Mouse (Mus musculus): ENCODE results near the gene Morn1. TPM values are rescaled to one million over a fixed set of nuclear protein-coding genes. Genes with fewer than 3 reads are reported as not detected.
A peak's percentile ranks its signal among the peaks of the same experiment; 100 is the strongest.

The Morn1 gene
- polyA plus RNA-seq, 1 experiment from 2014 or later = 0.88 TPM

DNA sequence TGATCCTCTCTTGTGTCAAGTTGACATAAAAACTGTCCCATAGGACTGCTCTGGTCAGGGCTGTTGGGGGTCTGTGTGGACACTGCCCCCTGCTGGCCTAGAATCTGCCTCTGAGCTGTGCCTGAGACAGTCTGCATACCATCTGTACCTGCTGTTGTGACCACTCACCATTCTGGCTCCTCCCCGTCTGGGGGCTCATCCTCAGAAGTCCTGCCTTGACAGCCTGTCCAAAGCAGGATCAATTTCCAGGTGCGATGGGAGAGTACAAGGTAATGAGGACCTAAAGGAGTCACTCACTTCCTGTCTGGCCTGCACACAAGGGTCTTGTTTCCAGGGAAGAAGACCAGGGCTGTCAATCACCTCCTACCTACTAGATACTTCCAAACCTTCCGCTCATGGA is 8.2 kb downstream of the Morn1 start:
- Histone ChIP-seq H3K4me2 (no peak overlapping the region), H3K27ac (replicated peaks) (no peak overlapping the region), H3K9ac (no peak overlapping the region), H3K36me3 (replicated peaks) (no peaks in the 10 kb centered on the region), H3K9me3 (replicated peaks) (no peaks in the 10 kb centered on the region), H3K27me3 (no peaks in the 10 kb centered on the region), H3K4me1 (replicated peaks) (no peaks in the 10 kb centered on the region), H3K4me3 (replicated peaks) (no peak overlapping the region)
- 57% methylated on average over 3 of the region's 3 CpGs for WGBS (ENCODE audit: insufficient replicate concordance)
- peak; percentile 47; the same call in 1 of the 2 replicates for ATAC-seq (ENCODE audit: insufficient read depth)

DNA sequence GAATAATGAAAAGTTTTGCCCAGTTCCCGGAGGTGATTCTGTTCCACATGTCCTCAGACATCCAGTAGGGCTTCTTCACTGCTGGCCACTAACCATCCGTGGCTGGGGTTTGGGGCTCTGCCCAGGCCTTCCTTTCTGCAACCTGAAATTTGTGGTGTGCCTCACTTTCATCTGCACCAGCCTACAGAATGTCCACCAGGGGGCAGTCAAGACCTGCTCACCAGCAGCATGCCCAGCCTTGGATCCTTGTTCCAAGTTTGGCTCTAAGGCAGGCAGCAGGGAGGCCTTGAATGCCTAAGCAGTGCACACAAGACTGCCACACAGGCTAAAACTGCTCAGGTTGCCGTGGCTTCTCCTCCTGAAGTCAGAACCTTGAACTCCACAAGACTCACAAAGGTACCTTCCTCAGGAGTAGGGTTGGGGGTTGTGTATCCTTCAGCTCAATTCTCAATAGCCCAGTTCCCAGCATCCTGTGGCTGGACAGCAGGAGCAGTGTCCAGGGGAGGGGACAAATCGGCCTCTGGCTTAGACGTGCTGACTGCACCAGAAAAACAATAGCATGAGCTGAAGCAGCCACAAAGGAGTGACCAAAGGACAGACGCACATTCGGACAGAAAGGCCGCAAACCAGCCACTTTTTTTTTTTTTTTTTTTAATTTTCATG is 9.0 kb downstream of the Morn1 start:
- 44% methylated on average over 8 of the region's 8 CpGs for WGBS (ENCODE audit: insufficient replicate concordance)

DNA sequence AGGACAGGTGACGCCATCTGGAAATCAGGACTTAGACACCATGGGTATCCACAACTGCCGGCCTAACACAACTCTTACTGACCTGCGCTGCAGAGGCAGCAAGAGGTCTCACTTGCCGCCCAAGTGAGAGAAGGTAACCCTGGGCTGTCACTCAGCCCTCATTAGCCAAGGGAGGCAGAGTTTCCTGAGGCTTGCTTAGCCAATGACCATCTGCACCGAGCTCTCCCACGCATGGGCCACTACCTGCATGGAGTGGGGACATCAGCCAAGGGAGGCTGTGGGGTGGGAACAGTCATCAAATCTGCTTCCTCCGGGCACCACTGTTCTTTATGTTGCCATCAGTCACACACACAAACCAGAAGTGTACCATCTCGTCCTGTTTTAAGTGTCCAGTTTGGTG is 9.6 kb downstream of the Morn1 start:
- Histone ChIP-seq H3K36me3 (replicated peaks) (no peaks in the 10 kb centered on the region), H3K4me2 (no peak overlapping the region), H3K27me3 (no peaks in the 10 kb centered on the region), H3K9ac (no peak overlapping the region), H3K4me1 (replicated peaks) (no peaks in the 10 kb centered on the region), H3K27ac (replicated peaks) (no peak overlapping the region), H3K4me3 (replicated peaks) (no peak overlapping the region), H3K9me3 (replicated peaks) (no peaks in the 10 kb centered on the region)
- ATAC-seq (ENCODE audit: insufficient read depth) = no peak
- 70% methylated on average over 8 of the region's 8 CpGs for WGBS (ENCODE audit: insufficient replicate concordance)

More for the DNA sequence above, 9.0 kb downstream of the Morn1 start:
- Histone ChIP-seq H3K9ac (no peak overlapping the region), H3K4me3 (replicated peaks) (no peak overlapping the region), H3K36me3 (replicated peaks) (no peaks in the 10 kb centered on the region), H3K27ac (replicated peaks) (no peak overlapping the region), H3K27me3 (no peaks in the 10 kb centered on the region), H3K4me2 (no peak overlapping the region), H3K9me3 (replicated peaks) (no peaks in the 10 kb centered on the region), H3K4me1 (replicated peaks) (no peaks in the 10 kb centered on the region)
- peak; percentile 35; the same call in 1 of the 2 replicates for ATAC-seq (ENCODE audit: insufficient read depth)

DNA sequence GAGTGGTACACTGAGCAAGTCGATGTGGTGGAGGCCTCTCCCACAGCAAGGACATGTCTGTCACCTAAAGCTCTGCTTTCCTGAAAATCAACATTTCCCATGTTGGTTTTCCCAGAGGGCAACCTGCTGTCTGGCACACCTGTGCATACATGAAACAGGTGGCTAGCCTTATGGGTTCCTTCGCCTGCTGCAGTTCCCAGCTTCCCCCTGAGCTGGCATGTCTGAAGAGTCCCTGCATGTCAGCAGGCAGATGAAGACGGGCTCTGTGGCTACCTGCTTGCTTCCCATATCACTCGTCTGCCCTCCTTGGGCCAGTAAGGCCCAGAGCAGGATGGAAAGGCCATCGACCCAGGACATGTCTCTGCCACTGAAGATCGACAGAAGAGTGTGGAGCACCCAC is 11.1 kb downstream of the Morn1 start:
- Histone ChIP-seq H3K4me2 (no peak overlapping the region), H3K27me3 (no peaks in the 10 kb centered on the region), H3K9me3 (replicated peaks) (no peaks in the 10 kb centered on the region), H3K4me3 (replicated peaks) (no peak overlapping the region), H3K4me1 (replicated peaks) (no peaks in the 10 kb centered on the region), H3K27ac (replicated peaks) (no peak overlapping the region), H3K9ac (no peak overlapping the region), H3K36me3 (replicated peaks) (no peaks in the 10 kb centered on the region)
- 47% methylated on average over 6 of the region's 6 CpGs for WGBS (ENCODE audit: insufficient replicate concordance)
- ATAC-seq (ENCODE audit: insufficient read depth) = no peak

DNA sequence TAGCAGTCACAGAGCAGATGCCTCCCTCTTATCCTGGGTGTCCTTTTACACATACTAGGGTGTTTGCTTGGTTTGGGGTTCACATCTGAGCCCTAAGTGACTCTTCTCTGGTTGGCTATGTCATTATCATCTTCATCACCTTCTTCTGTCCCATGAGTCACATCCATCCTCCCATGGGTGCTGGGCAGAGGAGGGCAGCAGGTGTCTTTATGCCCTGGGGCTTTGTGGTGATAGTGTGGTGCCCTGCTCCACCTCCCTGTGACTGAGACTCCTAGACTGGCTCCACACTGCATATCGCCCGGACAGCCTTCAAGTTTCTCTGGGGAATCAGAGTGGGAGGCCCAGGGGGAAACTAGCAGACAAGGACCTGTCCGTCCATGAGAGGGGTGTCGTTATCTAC is 12.2 kb downstream of the Morn1 start:
- Histone ChIP-seq H3K36me3 (replicated peaks) (no peaks in the 10 kb centered on the region), H3K4me2 (no peak overlapping the region), H3K27me3 (no peaks in the 10 kb centered on the region), H3K4me3 (replicated peaks) (no peak overlapping the region), H3K9ac (no peak overlapping the region), H3K27ac (replicated peaks) (no peak overlapping the region), H3K9me3 (replicated peaks) (no peaks in the 10 kb centered on the region), H3K4me1 (replicated peaks) (no peaks in the 10 kb centered on the region)
- 50% methylated on average over 4 of the region's 4 CpGs for WGBS (ENCODE audit: insufficient replicate concordance)
- ATAC-seq (ENCODE audit: insufficient read depth) = no peak

DNA sequence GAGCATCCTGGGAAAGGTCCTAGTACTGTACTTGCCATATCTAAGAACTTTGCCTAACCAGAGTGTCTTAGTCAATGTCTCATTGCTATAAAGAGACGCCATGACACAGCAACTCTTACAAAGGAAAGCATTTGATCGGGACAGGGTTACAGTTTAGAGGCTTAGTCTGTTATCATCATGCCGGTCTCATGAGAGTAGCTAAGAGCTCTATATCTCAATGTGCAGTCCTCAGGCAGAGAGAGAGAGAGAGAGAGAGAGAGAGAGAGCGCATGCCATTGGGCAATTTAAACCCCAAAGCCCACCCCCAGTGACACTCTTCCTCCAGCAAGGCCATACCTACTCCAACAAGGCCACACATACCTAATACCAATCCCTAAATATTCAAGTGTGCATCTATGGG is 21.5 kb downstream of the Morn1 start:
- H3K4me1 ChIP-seq (replicated peaks) = peaks cover 7% of the 10 kb centered on the region
- H3K4me3 ChIP-seq (replicated peaks) = no peak overlapping the region
- no peaks in the 10 kb centered on the region for H3K36me3 ChIP-seq (replicated peaks)
- no peaks in the 10 kb centered on the region for H3K27me3 ChIP-seq
- peak; percentile 74 for ATAC-seq (ENCODE audit: insufficient read depth)
- 35% methylated on average over 4 of the region's 4 CpGs for WGBS (ENCODE audit: insufficient replicate concordance)
- H3K9me3 ChIP-seq (replicated peaks) = no peaks in the 10 kb centered on the region
- 0 out of 2 replicates have a peak overlapping the region, but pooled peaks have one; percentile 19 for H3K27ac ChIP-seq (replicated peaks)
- H3K4me2 ChIP-seq = no peak overlapping the region
- no peak overlapping the region for H3K9ac ChIP-seq

DNA sequence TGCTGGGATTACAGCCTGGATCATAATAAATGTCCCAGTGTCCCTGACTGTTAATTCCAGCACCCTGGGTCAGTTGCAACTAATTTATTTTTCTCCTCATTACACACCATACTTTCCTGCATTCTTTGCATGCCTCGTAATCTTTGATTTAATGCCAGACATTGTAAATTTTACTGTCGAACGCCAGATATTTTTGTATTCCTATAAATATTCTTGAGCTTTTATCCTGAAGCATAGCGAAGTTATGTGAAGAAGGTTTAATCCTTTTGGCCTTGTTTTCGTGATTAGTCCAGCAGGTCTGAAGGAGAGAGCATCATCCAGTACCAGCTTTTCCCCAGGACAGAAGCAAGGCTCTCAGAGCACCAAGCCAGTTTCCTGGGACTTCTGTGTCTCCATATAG is 23.1 kb downstream of the Morn1 start:
- no peaks in the 10 kb centered on the region for H3K36me3 ChIP-seq (replicated peaks)
- H3K27me3 ChIP-seq = no peaks in the 10 kb centered on the region
- WGBS (ENCODE audit: insufficient replicate concordance) = 74% methylated on average over 5 of the region's 5 CpGs
- H3K4me3 ChIP-seq (replicated peaks) = no peak overlapping the region
- peaks cover 7% of the 10 kb centered on the region for H3K4me1 ChIP-seq (replicated peaks)
- H3K4me2 ChIP-seq = no peak overlapping the region
- no peak overlapping the region for H3K9ac ChIP-seq
- no peak overlapping the region for H3K27ac ChIP-seq (replicated peaks)
- ATAC-seq (ENCODE audit: insufficient read depth) = no peak
- H3K9me3 ChIP-seq (replicated peaks) = no peaks in the 10 kb centered on the region

DNA sequence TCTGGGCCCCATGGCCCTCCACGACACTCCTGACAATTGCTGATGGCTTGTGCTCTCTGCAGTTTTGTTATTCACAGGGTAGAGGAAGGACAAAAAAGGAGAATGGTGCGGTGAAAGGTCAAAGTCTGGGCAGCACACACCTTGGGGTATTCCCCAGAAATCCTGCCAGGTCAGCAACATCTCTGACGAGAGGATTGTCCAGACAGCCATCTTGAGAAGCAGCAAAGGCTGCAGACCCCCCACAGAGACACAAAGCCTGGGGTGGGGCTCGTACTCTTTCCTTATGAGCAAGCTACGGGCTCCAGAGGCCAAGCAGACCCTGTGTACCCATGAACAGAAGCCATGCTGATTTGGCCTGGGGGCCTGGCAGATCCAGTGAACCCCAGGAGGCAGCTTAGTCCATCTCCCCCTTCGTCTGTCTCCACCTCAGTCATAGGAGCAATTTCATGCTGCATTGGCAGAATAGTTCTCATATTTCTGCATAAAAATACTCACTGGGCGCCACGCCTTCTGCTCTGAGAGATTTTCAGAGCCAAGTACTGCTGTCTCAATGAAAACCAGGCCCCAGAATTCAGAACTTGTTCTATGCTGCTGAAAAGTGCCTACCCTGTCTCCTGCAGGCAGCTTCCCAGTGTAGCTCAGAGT is 27.5 kb downstream of the Morn1 start:
- H3K27me3 ChIP-seq = no peaks in the 10 kb centered on the region
- WGBS (ENCODE audit: insufficient replicate concordance) = 63% methylated on average over 8 of the region's 8 CpGs
- H3K9me3 ChIP-seq (replicated peaks) = no peaks in the 10 kb centered on the region

DNA sequence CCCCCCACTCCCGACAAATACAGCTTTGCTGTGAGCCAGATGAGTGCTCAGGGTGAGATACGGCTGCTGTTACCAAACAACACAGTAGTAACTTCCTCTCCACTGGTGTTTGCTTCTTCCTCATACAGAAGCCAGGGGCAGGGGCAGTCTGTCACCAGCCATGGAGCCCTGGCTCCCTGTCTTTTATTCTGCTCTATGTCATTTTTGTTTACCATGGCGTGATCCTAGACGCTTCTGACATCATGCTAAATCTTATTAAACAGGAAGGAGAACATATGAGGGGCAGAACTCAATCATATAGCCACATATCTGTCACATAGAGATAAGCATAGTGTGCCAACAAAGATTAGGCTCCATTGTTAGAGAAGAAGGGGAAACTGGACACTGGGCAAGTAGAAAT is 30.2 kb downstream of the Morn1 start:
- Histone ChIP-seq H3K27ac (replicated peaks) (peak overlapping the region; percentile 55; the same call in 1 of the 2 replicates), H3K9ac (no peak overlapping the region), H3K4me1 (replicated peaks) (peaks cover 45% of the 10 kb centered on the region), H3K27me3 (no peaks in the 10 kb centered on the region), H3K4me2 (peak overlapping the region; percentile 28; the same call in 1 of the 2 replicates), H3K9me3 (replicated peaks) (no peaks in the 10 kb centered on the region), H3K4me3 (replicated peaks) (no peak overlapping the region), H3K36me3 (replicated peaks) (no peaks in the 10 kb centered on the region)
- no peak for ATAC-seq (ENCODE audit: insufficient read depth)
- WGBS (ENCODE audit: insufficient replicate concordance) = 17% methylated on average over 4 of the region's 4 CpGs

More for the DNA sequence above, 27.5 kb downstream of the Morn1 start:
- Histone ChIP-seq H3K27ac (replicated peaks) (no peak overlapping the region), H3K4me2 (no peak overlapping the region), H3K9ac (no peak overlapping the region), H3K36me3 (replicated peaks) (no peaks in the 10 kb centered on the region), H3K4me1 (replicated peaks) (peaks cover 25% of the 10 kb centered on the region), H3K4me3 (replicated peaks) (no peak overlapping the region)
- no peak for ATAC-seq (ENCODE audit: insufficient read depth)

DNA sequence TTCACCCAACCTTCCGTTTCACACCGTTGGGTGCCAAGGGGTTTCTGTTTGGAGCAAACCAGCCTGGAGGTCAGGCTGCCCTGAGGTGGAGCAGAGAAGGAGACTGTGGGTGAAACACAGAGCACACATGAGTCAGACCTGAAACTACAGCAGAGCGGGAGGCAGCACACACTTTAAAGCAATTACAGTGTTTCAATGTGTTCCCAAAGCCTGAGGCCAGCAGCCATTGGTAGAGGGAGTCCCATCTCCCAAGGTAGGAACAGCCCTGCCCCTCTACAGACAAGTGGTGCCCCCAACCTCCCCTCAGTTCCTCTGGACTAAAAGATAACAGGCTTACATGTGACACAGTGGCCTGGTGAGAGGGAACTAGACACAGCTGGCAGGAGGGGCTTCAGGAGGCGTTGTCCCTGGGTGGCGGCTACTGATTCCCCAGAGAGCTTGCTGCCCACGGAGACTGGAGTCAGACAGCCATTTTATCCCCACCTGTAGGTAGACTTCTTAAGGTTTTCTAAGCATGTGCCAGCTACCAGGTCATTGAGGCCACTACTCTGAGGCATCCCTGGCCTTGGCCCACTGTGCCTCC is 31.1 kb downstream of the Morn1 start:
- H3K4me1 ChIP-seq (replicated peaks) = peaks cover 54% of the 10 kb centered on the region
- no peaks in the 10 kb centered on the region for H3K27me3 ChIP-seq
- H3K9ac ChIP-seq = no peak overlapping the region
- H3K27ac ChIP-seq (replicated peaks) = peak overlapping the region; percentile 55
- H3K9me3 ChIP-seq (replicated peaks) = no peaks in the 10 kb centered on the region
- no peaks in the 10 kb centered on the region for H3K36me3 ChIP-seq (replicated peaks)
- ATAC-seq (ENCODE audit: insufficient read depth) = peak; percentile 63
- WGBS (ENCODE audit: insufficient replicate concordance) = 35% methylated on average over 6 of the region's 6 CpGs
- peak overlapping the region; percentile 40; the same call in 1 of the 2 replicates for H3K4me2 ChIP-seq
- no peak overlapping the region for H3K4me3 ChIP-seq (replicated peaks)

DNA sequence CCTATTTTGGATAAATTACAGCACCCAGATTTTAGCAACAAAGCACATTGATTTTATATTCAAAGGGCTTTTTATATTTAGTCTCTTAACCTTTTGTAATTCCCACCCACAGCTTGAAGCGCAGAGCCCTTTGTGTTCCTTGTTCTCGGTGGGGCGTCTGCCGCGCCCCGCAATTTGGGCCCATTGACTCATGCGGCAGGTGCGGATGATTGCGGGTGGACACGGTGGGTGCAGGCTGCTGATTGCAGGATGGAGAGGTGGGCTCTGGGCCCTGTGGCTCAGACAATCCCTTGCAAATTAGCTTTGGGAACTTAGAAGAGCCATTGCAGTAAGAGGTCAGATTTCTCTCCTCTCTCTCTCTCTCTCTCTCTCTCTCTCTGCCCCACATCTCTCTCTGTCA is 31.9 kb downstream of the Morn1 start:
- Histone ChIP-seq H3K4me2 (no peak overlapping the region), H3K4me3 (replicated peaks) (no peak overlapping the region), H3K4me1 (replicated peaks) (peaks cover 62% of the 10 kb centered on the region), H3K9me3 (replicated peaks) (no peaks in the 10 kb centered on the region), H3K9ac (no peak overlapping the region), H3K27me3 (no peaks in the 10 kb centered on the region), H3K36me3 (replicated peaks) (no peaks in the 10 kb centered on the region), H3K27ac (replicated peaks) (no peak overlapping the region)
- no peak for ATAC-seq (ENCODE audit: insufficient read depth)
- 79% methylated on average over 10 of the region's 10 CpGs for WGBS (ENCODE audit: insufficient replicate concordance)

Measured in liver, embryonic 15.5 days (tissue).